Mouse (Mus musculus) fibroblast of lung, adult 2 months (primary cell): ENCODE measurements at regions not wholly inside any gene's neighbourhood (a gene's known extent, or its start where the extent isn't known, plus 50 kb on each side); places are given as distances from the start of the nearest gene placed in this dataset.
"Not testable (repeated sequence)": the region's sequence is repeated elsewhere in the genome, so short reads cannot be mapped to it uniquely, and the experiment has no call there.

Source experiments
- DNase-seq: peaks from one replicate; pipeline ENCODE4 v3.0.0-alpha.2; 2011; ENCODE audit warnings: low read depth

DNA sequence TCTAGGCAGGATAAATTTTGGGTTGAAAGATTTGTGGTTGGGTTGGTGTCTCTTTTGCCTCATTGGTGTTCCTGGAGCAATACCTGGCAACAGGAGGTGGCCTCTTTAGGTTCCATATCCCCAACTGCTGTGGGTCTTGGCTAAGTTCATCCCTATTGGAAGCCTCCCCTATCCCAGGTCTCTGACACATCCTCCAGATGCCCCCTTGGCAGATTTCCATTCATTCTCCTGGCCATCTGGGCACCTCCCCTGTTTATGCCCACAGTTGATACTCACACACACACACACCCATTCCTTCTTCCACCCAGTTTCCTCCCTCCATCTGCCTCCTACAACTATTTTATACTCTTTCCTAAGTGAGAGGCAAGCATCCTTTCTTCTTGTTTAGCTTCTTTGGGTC, 984.9 kb upstream of the Gm12353 start:
- no peak for DNase-seq

DNA sequence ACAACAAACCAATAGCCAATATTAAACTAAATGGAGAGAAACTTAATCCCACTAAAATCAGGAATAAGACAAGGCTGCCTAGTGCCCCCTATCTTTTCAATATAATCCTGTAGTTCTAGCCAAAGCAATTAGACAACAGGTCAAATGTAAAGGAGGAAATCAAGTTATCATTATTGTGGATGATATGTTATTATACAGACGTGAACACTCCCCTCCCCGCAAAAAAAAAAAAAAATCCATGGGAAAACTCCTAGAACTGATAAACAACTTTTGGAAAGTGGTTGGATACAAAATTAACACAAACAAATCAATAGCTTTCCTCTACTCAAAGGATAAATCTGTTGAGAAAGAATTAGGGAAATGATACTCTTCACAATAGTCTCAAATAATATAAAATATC, 966.2 kb upstream of the Gm12353 start:
- no peak for DNase-seq

DNA sequence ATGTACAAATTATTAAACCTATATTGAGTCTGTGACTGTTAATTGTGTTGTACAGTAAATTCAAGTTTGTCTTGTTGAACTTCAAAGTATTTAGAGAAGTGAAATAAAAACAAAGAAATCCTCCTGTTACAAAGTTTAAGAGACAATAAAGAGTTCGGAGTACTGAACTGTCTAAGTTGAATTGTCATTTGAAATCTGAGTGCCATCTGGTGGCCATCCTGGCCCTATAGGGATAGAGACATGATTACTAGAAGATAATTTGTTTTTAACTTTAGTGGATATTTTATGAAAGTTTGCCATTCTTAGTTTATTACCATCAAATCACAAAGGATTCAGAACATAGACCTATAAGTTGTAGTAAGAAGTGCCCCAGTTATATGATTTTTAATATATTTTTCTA, 956.1 kb upstream of the Gm12353 start:
- DNase-seq, result peak; percentile 10

DNA sequence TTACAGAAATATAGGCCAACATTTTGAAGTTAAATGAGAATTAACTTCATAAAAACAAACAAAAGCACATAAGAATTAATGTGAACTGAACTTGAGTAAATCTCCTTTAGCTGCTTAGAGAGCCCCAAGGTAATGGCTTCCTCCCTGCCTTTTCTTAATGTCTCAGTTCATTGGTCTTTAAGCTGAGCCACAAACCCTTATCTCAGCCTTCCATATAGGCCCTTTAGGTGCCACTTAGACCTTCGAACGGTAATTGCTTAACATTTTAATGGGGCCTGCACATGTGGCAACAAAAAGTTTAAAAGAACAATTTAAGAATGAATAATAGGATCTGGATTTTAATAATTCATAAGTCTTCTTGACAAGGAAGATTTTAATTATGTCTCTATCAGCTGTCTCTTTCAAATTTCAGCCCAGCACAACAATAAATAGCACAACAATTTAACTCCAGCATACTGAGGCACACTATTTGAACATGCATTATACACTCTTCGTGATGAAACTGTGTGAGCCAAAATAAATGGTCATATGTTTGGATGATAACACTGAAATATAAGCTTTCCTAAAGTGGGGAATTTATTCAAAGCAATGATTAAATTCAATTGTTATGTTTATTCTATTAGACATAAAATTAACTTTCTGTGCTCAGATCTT, 919.2 kb upstream of the Gm12353 start:
- DNase-seq, result no peak

DNA sequence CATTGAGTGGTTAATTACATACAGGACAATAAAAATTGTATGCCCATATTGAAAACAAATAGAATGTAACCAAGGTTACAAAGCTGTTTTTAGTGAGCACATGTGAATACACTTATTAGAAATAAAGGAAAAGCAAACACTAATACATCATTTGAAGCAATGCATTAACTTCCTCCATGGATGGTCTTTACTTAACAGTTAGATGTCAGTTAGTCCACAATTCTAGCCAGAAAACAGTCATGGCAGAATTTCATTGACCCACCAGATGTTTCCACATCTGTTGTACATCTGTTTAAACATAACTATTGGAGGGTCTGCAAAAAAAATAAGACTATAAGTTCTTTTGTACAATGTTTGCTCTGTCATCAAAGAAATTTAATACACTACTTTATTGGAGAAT, 911.2 kb upstream of the Gm12353 start:
- no peak for DNase-seq

DNA sequence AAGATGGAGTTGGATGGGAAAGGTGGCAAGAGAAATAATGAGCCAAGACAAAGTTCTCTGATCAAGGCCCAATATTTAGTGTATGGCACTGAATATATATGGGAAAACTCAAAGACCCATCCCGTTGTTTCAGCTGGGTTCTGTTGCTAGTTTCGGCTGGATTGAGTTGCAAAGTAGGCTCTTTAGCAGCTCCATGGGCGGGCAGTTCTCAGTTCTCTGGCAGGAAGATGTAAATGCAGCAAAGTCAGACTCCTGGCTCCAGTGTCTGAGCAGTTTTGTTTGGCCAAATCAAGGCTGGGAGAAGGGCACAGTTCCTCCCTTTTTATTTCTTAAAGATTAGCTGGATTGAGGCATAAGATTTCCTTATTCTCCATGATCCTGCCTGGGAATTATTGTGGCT, 909.0 kb upstream of the Gm12353 start:
- DNase-seq, result no peak

DNA sequence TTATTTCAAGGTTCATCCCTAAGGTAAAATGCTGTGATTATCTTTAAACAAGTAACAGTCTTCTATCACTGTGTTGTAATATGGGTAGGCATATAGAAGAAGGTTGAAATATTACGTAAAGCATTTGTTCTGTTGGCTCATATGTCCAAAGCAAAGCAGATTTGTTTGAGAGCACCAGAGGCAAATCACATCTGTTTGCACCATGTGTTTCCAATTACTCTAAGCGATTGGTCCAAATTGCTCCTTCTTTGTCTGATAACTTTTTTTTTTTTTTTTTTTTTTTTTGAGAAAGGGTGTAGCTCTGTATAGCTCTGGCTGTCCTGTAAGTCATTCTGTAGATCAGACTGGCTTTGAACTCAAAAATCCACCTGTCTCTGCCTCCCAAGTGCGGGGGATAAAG, 861.0 kb upstream of the Gm12353 start:
- DNase-seq, result no peak

DNA sequence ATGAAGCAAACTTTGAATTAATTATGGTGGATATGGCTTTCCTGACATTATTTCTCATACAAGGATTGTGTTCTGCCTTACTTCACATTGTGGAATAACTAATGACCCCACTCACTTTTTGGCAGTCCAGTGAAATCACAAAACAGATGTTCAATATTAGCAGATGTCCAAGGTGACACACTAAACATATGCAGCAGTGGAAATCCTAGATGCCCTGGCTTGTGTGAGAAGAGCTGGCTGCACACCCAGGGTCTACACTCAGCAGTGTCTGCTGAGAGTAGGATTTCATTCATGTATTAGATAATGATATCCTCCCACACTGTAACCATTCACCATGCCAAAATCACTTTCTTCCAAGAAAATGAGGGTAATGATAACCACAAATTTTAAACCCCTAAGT, 816.9 kb upstream of the Gm12353 start:
- no peak for DNase-seq

DNA sequence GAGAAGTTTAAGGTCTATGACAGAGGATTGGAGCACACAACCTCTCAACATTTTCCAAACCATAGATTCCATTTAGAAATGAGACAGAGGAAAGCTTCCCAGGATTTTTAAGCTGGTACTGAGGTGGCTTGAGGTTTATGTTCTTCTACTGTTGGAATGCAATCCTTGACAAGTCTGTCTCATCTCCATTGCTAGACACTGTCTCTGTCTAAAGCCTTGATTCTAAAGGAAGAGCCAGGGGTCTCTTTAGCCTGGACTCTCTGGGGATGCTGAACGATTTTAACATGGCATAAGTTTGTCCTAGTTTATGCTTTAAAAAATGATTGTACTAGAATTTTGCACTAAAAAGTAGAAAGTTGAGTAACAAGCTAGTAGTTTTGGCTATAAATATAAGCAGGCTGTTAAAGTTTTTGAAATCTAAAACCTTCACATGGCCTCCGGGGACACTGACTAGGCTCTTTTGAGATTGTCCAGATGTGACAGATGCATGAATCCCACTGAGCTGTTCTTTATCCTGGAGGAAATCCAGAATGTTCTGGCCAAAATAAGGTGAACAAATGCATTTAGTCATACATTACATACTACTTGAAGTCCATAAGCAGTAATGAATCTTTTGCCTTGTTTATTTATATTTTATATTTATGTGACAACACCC, 809.4 kb upstream of the Gm12353 start:
- DNase-seq, result no peak

DNA sequence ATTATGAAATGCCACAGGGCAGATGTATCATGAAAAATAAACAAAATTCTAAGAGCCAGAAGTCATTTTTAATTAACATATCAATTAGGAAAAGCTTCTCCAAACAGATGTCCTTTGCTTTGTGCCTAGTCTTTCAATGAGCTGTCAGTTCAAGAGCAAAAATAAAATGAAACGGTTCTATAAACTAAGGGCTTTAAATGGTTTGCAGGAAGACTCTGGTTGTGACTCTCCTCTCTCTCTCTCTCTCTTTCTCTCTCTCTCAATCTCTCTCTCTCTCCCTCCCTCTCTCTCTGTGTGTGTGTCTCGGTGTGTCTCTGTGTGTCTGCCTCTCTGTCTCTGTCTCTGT, 808.9 kb upstream of the Gm12353 start:
- DNase-seq, result no peak

DNA sequence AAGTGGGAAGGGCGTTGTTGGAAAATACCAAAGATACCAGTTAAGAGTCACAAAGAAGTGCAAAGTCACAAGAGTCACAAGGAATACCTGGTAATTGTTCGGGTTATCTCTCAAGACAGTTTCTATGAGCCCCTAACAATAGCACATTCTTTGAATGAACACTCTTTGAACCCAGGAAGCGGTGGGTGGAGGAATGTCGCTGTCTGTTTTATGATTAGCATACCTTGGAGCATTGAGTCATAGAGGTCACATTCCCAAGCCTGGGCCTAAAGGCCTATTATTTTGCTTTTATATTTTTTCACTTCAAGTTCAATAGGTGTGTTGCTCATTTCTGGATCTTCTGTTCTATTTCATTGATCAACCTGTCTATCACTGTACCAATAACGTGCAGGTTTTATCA, 802.1 kb upstream of the Gm12353 start:
- DNase-seq, result not testable (repeated sequence)
